Mouse (Mus musculus): Measurements from ENCODE around the gene S1pr3. TPM values are rescaled to one million over a fixed set of nuclear protein-coding genes. Genes with fewer than 3 reads are reported as not detected.

S1pr3 gene
- total and polyA plus RNA-seq, 3 experiments = 6.3 to 24.5 (median 13.3) TPM

- DNase-seq = no peak
Measured at GRCm38 (mm10) chr13:51446550-51446949, 38.1 kb downstream of the S1pr3 start.

GRCm38 (mm10) chr13:51456190-51456878, 47.9 kb downstream of the S1pr3 start:
- DNase-seq = no peak

GRCm38 (mm10) chr13:51464294-51464693, 55.9 kb downstream of the S1pr3 start:
- DNase-seq = no peak

- DNase-seq = no peak
Measured at GRCm38 (mm10) chr13:51466117-51466841, 57.8 kb downstream of the S1pr3 start.

GRCm38 (mm10) chr13:51468697-51469250, 60.3 kb downstream of the S1pr3 start:
- no peak for DNase-seq

Other genes starting within 250 kb of the S1pr3 start
- gene Nxnl2, start 237.6 kb upstream of the S1pr3 start, total RNA-seq (2021) = under 1 TPM; 0.62 to 0.63 TPM
- gene Nxnl2, start 237.6 kb upstream of the S1pr3 start, polyA plus RNA-seq (2012; rRNA removed) = 0.24 and 0.62 TPM in 2 replicates
- 1 to 10 TPM in 1 of 2 experiments, under 1 TPM in 1; 0.98 to 1.5 TPM for gene Shc3, start 160.8 kb downstream of the S1pr3 start, total RNA-seq (2021)
- gene Shc3, start 160.8 kb downstream of the S1pr3 start, polyA plus RNA-seq (2012; rRNA removed) = 1.4 TPM in 2 replicates
- gene Cks2, start 236.6 kb downstream of the S1pr3 start, total RNA-seq (2021) = 1 to 10 TPM; 6.9 TPM
- gene Cks2, start 236.6 kb downstream of the S1pr3 start, polyA plus RNA-seq (2012; rRNA removed) = 7.2 and 8.3 TPM in 2 replicates
- 10 to 100 TPM; 18.0 to 26.4 TPM for gene Secisbp2, start 243.1 kb downstream of the S1pr3 start, total RNA-seq (2021)
- 16.9 and 18.3 TPM in 2 replicates for gene Secisbp2, start 243.1 kb downstream of the S1pr3 start, polyA plus RNA-seq (2012; rRNA removed)

Measured in adrenal gland, adult 2 months (tissue).